Mouse (Mus musculus): ENCODE results near the gene Crebl2. TPM values are rescaled to one million over a fixed set of nuclear protein-coding genes. Genes with fewer than 3 reads are reported as not detected.

Crebl2 gene
- total RNA-seq, 2 experiments from 2014 or later: 6.7 to 10.5 TPM

DNA sequence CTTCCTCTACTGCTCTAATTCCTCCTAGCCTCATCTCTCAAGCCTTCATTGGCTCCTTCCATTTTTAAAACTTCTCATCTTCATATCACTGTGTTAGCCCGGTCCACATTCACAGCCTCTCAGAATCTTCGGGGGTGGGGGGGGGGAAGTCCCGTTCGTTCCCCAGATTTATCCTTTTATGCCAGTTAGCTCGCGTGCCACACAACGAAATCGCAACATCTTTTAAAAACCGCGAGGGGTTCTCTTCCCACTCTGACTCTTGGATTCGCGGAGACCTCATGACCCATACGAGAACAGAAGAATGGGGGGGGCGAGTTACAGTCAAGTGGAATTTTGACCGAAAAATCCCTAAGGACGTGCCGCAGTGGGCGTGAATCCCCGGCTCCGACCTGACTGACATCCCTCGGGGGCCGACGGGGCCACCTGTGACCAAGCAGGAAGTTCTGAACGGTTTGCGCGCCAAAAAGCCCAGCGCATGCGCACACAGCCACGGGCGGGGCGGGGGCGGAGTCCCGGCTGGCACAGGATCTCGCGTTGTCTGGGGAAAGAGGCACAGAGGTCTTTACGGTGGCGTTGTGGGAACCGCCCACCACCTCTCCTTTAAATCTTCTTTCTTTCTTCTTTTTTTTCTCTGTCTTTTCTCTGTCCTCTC lies 67.6 kb downstream of the Crebl2 start:
- peak; percentile 89 for ATAC-seq (replicated peaks; ENCODE audit: low FRiP score, poor library complexity, severe bottlenecking)

DNA sequence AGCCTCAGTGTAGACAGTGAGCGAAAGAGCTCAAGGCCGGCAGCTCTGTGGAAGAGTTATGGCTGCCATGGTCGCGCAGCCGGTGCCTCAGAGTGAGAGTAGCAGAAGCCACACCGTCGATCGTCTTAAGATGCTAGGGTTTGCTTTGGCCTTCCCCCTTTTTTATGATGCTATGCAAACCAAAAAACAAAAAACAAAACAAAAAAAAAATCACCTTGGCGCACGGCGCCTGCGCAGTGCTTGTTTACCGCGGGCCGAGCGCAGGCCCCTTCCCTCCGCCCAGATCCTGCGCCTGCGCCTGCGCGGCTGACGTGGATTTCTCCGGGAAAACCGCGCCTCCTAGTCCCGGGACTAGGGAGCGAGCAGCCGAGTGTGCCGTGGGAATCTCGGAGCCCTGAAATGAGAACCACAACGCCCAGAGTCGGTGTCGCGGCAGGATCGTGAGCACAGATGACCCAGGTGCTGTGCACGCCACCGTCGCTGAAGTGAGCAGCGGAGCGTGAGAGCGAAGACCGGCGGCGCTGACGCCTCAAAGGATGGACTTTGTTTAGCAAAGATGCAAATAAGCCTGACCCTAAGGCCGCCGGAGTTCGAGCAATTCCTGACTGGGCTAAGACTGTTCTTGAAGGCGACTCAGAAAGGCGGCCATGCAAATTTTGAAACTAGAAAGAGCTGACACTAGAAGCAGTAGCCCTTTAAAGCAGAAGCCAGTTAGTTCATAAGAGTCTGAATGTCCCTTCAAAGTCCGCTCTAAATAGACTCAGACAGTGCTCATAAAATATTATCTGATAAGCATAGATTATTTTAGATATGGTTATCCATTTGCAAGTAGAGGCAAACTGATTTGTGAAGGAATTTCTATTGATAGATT lies 68.4 kb downstream of the Crebl2 start, which contains the start of gene Gpr19:
Gene Gpr19 (minus strand): TSS at position 484 of the 871 bp plus-strand sequence.
- peak; percentile 85 for ATAC-seq (replicated peaks; ENCODE audit: low FRiP score, poor library complexity, severe bottlenecking)

DNA sequence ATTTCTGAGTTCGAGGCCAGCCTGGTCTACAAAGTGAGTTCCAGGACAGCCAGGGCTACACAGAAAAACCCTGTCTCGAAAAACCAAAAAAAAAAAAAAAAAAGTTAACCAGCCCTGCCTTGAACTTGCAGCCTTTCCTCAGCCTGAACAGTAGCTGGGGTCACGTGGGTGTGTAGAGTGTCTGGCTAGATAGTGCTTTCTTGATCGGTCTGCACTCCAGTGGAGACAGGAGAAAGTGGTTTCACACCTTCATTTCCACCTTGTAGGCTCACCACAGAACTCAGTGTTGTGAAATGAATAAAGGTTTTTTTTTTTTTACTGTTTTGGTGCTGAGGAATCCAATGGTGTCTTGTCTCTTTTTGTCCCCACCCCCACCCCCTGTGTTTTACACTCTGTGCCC lies 73.4 kb downstream of the Crebl2 start:
- no peak for ATAC-seq (replicated peaks; ENCODE audit: low FRiP score, poor library complexity, severe bottlenecking)

DNA sequence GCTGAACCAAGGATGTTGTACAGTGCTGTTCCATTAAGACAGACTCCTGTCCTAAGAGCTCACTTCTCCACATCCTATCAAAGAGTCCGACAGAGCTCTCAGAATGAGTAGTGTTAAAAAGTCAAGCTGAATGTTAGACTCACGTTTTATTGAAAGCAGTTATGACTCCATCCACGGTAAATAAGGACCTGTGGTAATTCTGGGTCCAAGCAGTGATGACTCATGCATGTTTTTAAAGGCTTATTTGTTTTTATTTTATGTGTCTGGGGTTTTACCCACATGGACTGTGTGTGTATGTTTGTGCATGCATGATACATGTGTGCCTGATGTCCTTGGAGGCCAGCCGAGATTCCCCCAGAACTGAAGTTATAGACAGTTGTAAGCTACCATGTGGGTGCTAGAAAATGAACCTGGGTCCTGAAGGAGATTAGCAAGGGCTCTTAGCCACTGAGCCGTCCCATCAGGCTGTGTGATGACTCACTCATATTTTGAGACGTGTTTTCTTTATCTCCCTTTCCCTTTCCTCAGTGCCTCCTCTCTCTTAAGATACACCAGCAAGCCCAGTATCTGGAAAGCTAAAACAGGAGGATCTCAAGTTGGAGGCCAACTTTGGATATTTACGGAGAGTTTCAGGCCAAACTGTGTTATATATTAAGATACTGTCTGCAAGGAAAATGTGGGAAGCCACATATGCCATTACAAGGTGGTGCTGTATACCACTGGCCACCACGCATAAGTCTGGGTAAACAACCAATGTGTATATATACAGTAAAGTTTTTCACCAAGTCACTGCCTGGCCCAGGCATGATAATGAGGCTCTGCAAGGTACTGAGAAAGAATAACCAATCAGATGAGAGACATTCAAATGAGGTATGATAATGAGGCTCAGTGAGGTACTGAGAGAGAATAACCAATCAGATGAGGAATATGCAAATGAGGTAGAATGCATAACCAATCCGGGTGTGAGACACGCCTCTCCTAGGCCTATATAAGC lies 74.2 kb downstream of the Crebl2 start:
- ATAC-seq (replicated peaks; ENCODE audit: low FRiP score, poor library complexity, severe bottlenecking): peak; percentile 67

DNA sequence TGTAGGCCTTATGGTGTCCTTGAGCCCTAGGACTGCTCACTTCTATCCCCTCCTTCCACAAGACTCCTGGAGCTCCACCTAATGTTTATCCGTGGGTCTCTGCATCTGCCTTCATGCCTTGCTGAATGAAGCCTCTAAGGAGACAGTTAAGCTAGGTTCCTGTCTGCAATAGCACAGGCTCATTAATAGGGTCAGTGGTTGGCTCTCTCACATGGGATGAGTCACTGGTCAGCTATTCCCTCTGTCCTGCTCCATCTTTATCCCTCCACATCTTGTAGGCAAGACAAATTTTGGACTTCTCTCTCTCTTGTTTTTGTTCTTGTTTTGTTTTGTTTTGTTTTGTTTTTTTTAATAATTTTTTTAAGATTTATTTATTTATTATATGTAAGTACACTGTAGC lies 75.9 kb downstream of the Crebl2 start:
- no peak for ATAC-seq (replicated peaks; ENCODE audit: low FRiP score, poor library complexity, severe bottlenecking)

Other genes with a start within 250 kb of the Crebl2 start
- not detected in 2 replicates for gene Mansc1, start 197.7 kb upstream of the Crebl2 start, total RNA-seq (2015; ENCODE audit: low replicate concordance)
- not detected in 2 replicates for gene Mansc1, start 197.7 kb upstream of the Crebl2 start, total RNA-seq (2017; ENCODE audit: low replicate concordance)
- gene Borcs5, start 190.6 kb upstream of the Crebl2 start, total RNA-seq (2015; ENCODE audit: low replicate concordance): 3.8 and 5.0 TPM in 2 replicates
- 0.45 and 6.4 TPM in 2 replicates for gene Borcs5, start 190.6 kb upstream of the Crebl2 start, total RNA-seq (2017; ENCODE audit: low replicate concordance)
- 10.5 TPM in 1 of 2 replicates, not detected in the other for gene Dusp16, start 37.5 kb upstream of the Crebl2 start, total RNA-seq (2015; ENCODE audit: low replicate concordance)
- 2.9 and 5.0 TPM in 2 replicates for gene Dusp16, start 37.5 kb upstream of the Crebl2 start, total RNA-seq (2017; ENCODE audit: low replicate concordance)
- 17.3 and 19.7 TPM in 2 replicates for gene Gpr19, start 68.4 kb downstream of the Crebl2 start, total RNA-seq (2015; ENCODE audit: low replicate concordance)
- gene Gpr19, start 68.4 kb downstream of the Crebl2 start, total RNA-seq (2017; ENCODE audit: low replicate concordance): 7.2 and 11.9 TPM in 2 replicates
- 62.7 and 90.5 TPM in 2 replicates for gene Cdkn1b, start 90.2 kb downstream of the Crebl2 start, total RNA-seq (2015; ENCODE audit: low replicate concordance)
- 107 and 117 TPM in 2 replicates for gene Cdkn1b, start 90.2 kb downstream of the Crebl2 start, total RNA-seq (2017; ENCODE audit: low replicate concordance)
- 8.8 and 11.5 TPM in 2 replicates for gene Apold1, start 151.6 kb downstream of the Crebl2 start, total RNA-seq (2015; ENCODE audit: low replicate concordance)
- 16.0 and 17.9 TPM in 2 replicates for gene Apold1, start 151.6 kb downstream of the Crebl2 start, total RNA-seq (2017; ENCODE audit: low replicate concordance)
- 31.7 and 44.0 TPM in 2 replicates for gene Ddx47, start 181.5 kb downstream of the Crebl2 start, total RNA-seq (2015; ENCODE audit: low replicate concordance)
- gene Ddx47, start 181.5 kb downstream of the Crebl2 start, total RNA-seq (2017; ENCODE audit: low replicate concordance): 35.2 and 49.3 TPM in 2 replicates
- not detected in 2 replicates for gene Gprc5a, start 235.5 kb downstream of the Crebl2 start, total RNA-seq (2015; ENCODE audit: low replicate concordance)
- not detected in 2 replicates for gene Gprc5a, start 235.5 kb downstream of the Crebl2 start, total RNA-seq (2017; ENCODE audit: low replicate concordance)